Mouse (Mus musculus) layer of hippocampus, adult 8-10 months (tissue): ENCODE data around the gene Rsph3b. TPM values are rescaled to one million over a fixed set of nuclear protein-coding genes. Genes with fewer than 3 reads are reported as not detected.
"Not testable (repeated sequence)": the region's sequence is repeated elsewhere in the genome, so short reads cannot be mapped to it uniquely, and the experiment has no call there.

Experiments
- DNase-seq, 2 experiments: peaks; one replicate each; pipeline ENCODE4 v3.0.0; 2022; ENCODE audit warnings: low spot score in 2 of 2
- total RNA-seq, 4 experiments: library from RNA; stranded (reverse); gene quantifications; 2 replicates each; pipeline ENCODE4 v1.2.4; 2022

The Rsph3b gene
- total RNA-seq, 4 experiments from 2014 or later = 27.9 to 32.6 (median 28.8) TPM

GRCm38 (mm10) chr17:6959543-6960259 is 11.2 kb upstream of the Rsph3b start:
- not testable (repeated sequence) for DNase-seq

- not testable (repeated sequence) for DNase-seq
These were observed 10.4 kb upstream of the Rsph3b start for GRCm38 (mm10) chr17:6958881-6959280.

GRCm38 (mm10) chr17:6948769-6949228 is 317 bp upstream of the Rsph3b start:
- not testable (repeated sequence) for DNase-seq

GRCm38 (mm10) chr17:6947637-6947983 is 872 bp downstream of the Rsph3b start:
- DNase-seq = not testable (repeated sequence)

- DNase-seq = not testable (repeated sequence)
These were observed 5.9 kb downstream of the Rsph3b start for GRCm38 (mm10) chr17:6942560-6942959.

GRCm38 (mm10) chr17:6931625-6932024 is 16.9 kb downstream of the Rsph3b start:
- not testable (repeated sequence) for DNase-seq

- DNase-seq = not testable (repeated sequence)
These were observed 28.1 kb downstream of the Rsph3b start for GRCm38 (mm10) chr17:6920351-6920894.

GRCm38 (mm10) chr17:6919388-6919787 is 29.1 kb downstream of the Rsph3b start:
- DNase-seq = not testable (repeated sequence)

- DNase-seq = not testable (repeated sequence)
These were observed 33.2 kb downstream of the Rsph3b start for GRCm38 (mm10) chr17:6915282-6915681.

GRCm38 (mm10) chr17:6914066-6914465 is 34.4 kb downstream of the Rsph3b start:
- not testable (repeated sequence) for DNase-seq

GRCm38 (mm10) chr17:6900361-6900760 is 48.1 kb downstream of the Rsph3b start:
- DNase-seq = not testable (repeated sequence)

GRCm38 (mm10) chr17:6897996-6898562 is 50.4 kb downstream of the Rsph3b start:
- not testable (repeated sequence) for DNase-seq

- no peak for DNase-seq
These were observed 51.7 kb downstream of the Rsph3b start for GRCm38 (mm10) chr17:6896756-6897155.

GRCm38 (mm10) chr17:6893332-6893731 is 55.1 kb downstream of the Rsph3b start:
- no peak for DNase-seq

GRCm38 (mm10) chr17:6891966-6892934 is 56.2 kb downstream of the Rsph3b start:
- DNase-seq = no peak

- no peak for DNase-seq
These were observed 62.0 kb downstream of the Rsph3b start for GRCm38 (mm10) chr17:6886445-6886844.

- no peak for DNase-seq
These were observed 64.0 kb downstream of the Rsph3b start for GRCm38 (mm10) chr17:6884531-6884930.

- DNase-seq = no peak
These were observed 67.2 kb downstream of the Rsph3b start for GRCm38 (mm10) chr17:6881306-6881705.

GRCm38 (mm10) chr17:6871421-6871820 is 77.1 kb downstream of the Rsph3b start:
- no peak for DNase-seq

GRCm38 (mm10) chr17:6868810-6869209 is 79.7 kb downstream of the Rsph3b start:
- DNase-seq = no peak

GRCm38 (mm10) chr17:6867740-6868139 is 80.7 kb downstream of the Rsph3b start:
- no peak for DNase-seq
